Mouse (Mus musculus): ENCODE results near the gene Gpr152.

GRCm38 (mm10) chr19:4137913-4138312, 1.7 kb upstream of the Gpr152 start:
- TF ChIP-seq CTCF (IDR thresholded peaks at IDR 0.05; ENCODE audit: low read depth) (no peak), EP300 (IDR thresholded peaks at IDR 0.05; ENCODE audit: low read depth) (no peak)

Measured in liver, embryonic 14.5 days (tissue).